Mouse (Mus musculus) limb, embryonic 14.5 days (tissue): ENCODE results near the gene Prdm1. TPM values are rescaled to one million over a fixed set of nuclear protein-coding genes. Genes with fewer than 3 reads are reported as not detected.

ENCODE experiments used
- ATAC-seq: fragments of 200-750 bp; cut with Nextera tagmentation; 2 replicates; pipeline ENCODE4 v1.8.0; 2017; ENCODE audit warnings: low read depth, moderate number of reproducible peaks, moderate TSS enrichment; ENCODE audit not compliant: low FRiP score
- DNase-seq: peaks from one replicate; pipeline ENCODE4 v3.0.0-alpha.2; 2015; ENCODE audit warnings: low spot score
- H3K27ac ChIP-seq: fragments of 300-500 bp; sonication (generic); replicated peaks from 2 replicates; pipeline ENCODE4 v1.5.1; 2014; ENCODE audit warnings: low read depth, mild to moderate bottlenecking, low read length, moderate library complexity, mixed read lengths
- H3K27me3 ChIP-seq: fragments of 300-500 bp; sonication (generic); 2 replicates; pipeline ENCODE4 v1.6.1; 2014; ENCODE audit warnings: low read length, mixed read lengths; ENCODE audit not compliant: control insufficient read depth, insufficient read depth
- H3K36me3 ChIP-seq: fragments of 300-500 bp; sonication (generic); 2 replicates; pipeline ENCODE4 v1.6.1; 2014; ENCODE audit warnings: mild to moderate bottlenecking, low read length, moderate library complexity, mixed read lengths; ENCODE audit not compliant: control insufficient read depth, insufficient read depth
- H3K4me1 ChIP-seq: fragments of 300-500 bp; sonication (generic); 2 replicates; pipeline ENCODE4 v1.6.1; 2014; ENCODE audit warnings: antibody characterized with exemption, low read length, mixed read lengths; ENCODE audit not compliant: control insufficient read depth, insufficient read depth
- H3K4me2 ChIP-seq: fragments of 300-500 bp; sonication (generic); replicated peaks from 2 replicates; pipeline ENCODE4 v1.6.1; 2014; ENCODE audit warnings: low read depth, mild to moderate bottlenecking, low read length, moderate library complexity; ENCODE audit not compliant: severe bottlenecking
- H3K4me3 ChIP-seq: fragments of 300-500 bp; sonication (generic); replicated peaks from 2 replicates; pipeline ENCODE4 v1.5.1; 2014; ENCODE audit warnings: low read length
- H3K9ac ChIP-seq: fragments of 300-500 bp; sonication (generic); 2 replicates; pipeline ENCODE4 v1.6.1; 2014; ENCODE audit warnings: mild to moderate bottlenecking, low read depth, low read length, moderate library complexity; ENCODE audit not compliant: severe bottlenecking
- H3K9me3 ChIP-seq: fragments of 300-500 bp; sonication (generic); 2 replicates; pipeline ENCODE4 v1.6.1; 2016; ENCODE audit warnings: low read length; ENCODE audit not compliant: control insufficient read depth
- POLR2A ChIP-seq: fragments of 200-500 bp; IDR thresholded peaks from 2 replicates; pipeline ENCODE4 v1.8.0; 2012; ENCODE audit warnings: inconsistent platforms, mild to moderate bottlenecking, moderate library complexity, borderline replicate concordance; ENCODE audit not compliant: insufficient read depth, insufficient read length; ENCODE audit errors: extremely low read depth
- WGBS: fragments of 180-500 bp; shearing (Covaris S2); extraction: QIAGEN DNeasy Blood & Tissue Kit; methylation state at CpG from one replicate; pipeline ENCODE4 v1.1.7; 2014; 5-methylcytosine and 5-hydroxymethylcytosine counted together
- polyA plus RNA-seq, 2 experiments: library from polyadenylated mRNA; depleted of rRNA in 1 of 2; stranded (reverse) in 1 of 2; unstranded in 1 of 2; fragments of >200 nt; fragmentation: Nextera tagmentation in 1 of 2; extraction: Ambion mirVana in 1 of 2; gene quantifications; 2 replicates each; pipeline versions ENCODE4 v1.2.1 to v1.2.3; 2012 to 2014

Prdm1 gene
- polyA plus RNA-seq, 2 experiments = 4.8 to 5.7 TPM

- H3K27me3 ChIP-seq = no peaks in the 10 kb centered on the region
Measured at GRCm38 (mm10) chr10:44432235-44432634, 96.1 kb downstream of the Prdm1 start.

GRCm38 (mm10) chr10:44431689-44432088 is 96.6 kb downstream of the Prdm1 start:
- TF ChIP-seq POLR2A = no peak
- no peak overlapping the region for H3K4me2 ChIP-seq
- no peaks in the 10 kb centered on the region for H3K36me3 ChIP-seq
- no peaks in the 10 kb centered on the region for H3K27me3 ChIP-seq
- ATAC-seq (no peak), DNase-seq (no peak)
- H3K9ac ChIP-seq = no peak overlapping the region
- H3K4me3 ChIP-seq = no peak overlapping the region
- H3K27ac ChIP-seq = no peak overlapping the region
- H3K9me3 ChIP-seq = no peaks in the 10 kb centered on the region
- 81% methylated on average over 4 of the region's 4 CpGs for WGBS
- H3K4me1 ChIP-seq = no peaks in the 10 kb centered on the region

More at GRCm38 (mm10) chr10:44432235-44432634, 96.1 kb downstream of the Prdm1 start:
- ATAC-seq (no peak), DNase-seq (no peak)
- Histone ChIP-seq H3K9ac (no peak overlapping the region), H3K4me3 (no peak overlapping the region), H3K36me3 (no peaks in the 10 kb centered on the region), H3K9me3 (no peaks in the 10 kb centered on the region), H3K4me1 (no peaks in the 10 kb centered on the region), H3K27ac (no peak overlapping the region), H3K4me2 (no peak overlapping the region)
- WGBS = 79% methylated on average over 11 of the region's 11 CpGs
- no peak for TF ChIP-seq POLR2A

- no peak for TF ChIP-seq POLR2A
Measured at GRCm38 (mm10) chr10:44429177-44429888, 99.0 kb downstream of the Prdm1 start.

GRCm38 (mm10) chr10:44427891-44428361 is 100.4 kb downstream of the Prdm1 start:
- no peak for TF ChIP-seq POLR2A
- Histone ChIP-seq H3K4me3 (no peak overlapping the region), H3K4me2 (no peak overlapping the region), H3K27ac (no peak overlapping the region), H3K4me1 (no peaks in the 10 kb centered on the region), H3K9me3 (no peaks in the 10 kb centered on the region), H3K9ac (no peak overlapping the region), H3K36me3 (no peaks in the 10 kb centered on the region), H3K27me3 (no peaks in the 10 kb centered on the region)
- DNase-seq (peak; percentile 15), ATAC-seq (no peak)
- WGBS = 60% methylated on average over 12 of the region's 12 CpGs

More at GRCm38 (mm10) chr10:44429177-44429888, 99.0 kb downstream of the Prdm1 start:
- Histone ChIP-seq H3K36me3 (no peaks in the 10 kb centered on the region), H3K9me3 (no peaks in the 10 kb centered on the region), H3K4me1 (no peaks in the 10 kb centered on the region), H3K27me3 (no peaks in the 10 kb centered on the region), H3K9ac (no peak overlapping the region), H3K27ac (no peak overlapping the region), H3K4me2 (no peak overlapping the region), H3K4me3 (no peak overlapping the region)
- no peak for ATAC-seq
- DNase-seq = no peak
- WGBS = 90% methylated on average over 14 of the region's 14 CpGs

- Histone ChIP-seq H3K9me3 (no peaks in the 10 kb centered on the region), H3K36me3 (no peaks in the 10 kb centered on the region), H3K4me1 (no peaks in the 10 kb centered on the region), H3K4me2 (no peak overlapping the region), H3K27me3 (no peaks in the 10 kb centered on the region), H3K9ac (no peak overlapping the region), H3K4me3 (no peak overlapping the region), H3K27ac (no peak overlapping the region)
- ATAC-seq = no peak
- 88% methylated on average over 11 of the region's 11 CpGs for WGBS
- no peak for DNase-seq
- TF ChIP-seq POLR2A = no peak
Measured at GRCm38 (mm10) chr10:44427426-44427825, 100.9 kb downstream of the Prdm1 start.
